Mouse (Mus musculus): Measurements from ENCODE around the gene Rccd1. TPM values are rescaled to one million over a fixed set of nuclear protein-coding genes. Genes with fewer than 3 reads are reported as not detected.

Gene Rccd1
- polyA plus RNA-seq, 1 experiment from 2014 or later, result 10.2 TPM

GRCm38 (mm10) chr7:80269751-80270255, 54.5 kb downstream of the Rccd1 start:
- Histone ChIP-seq H3K27ac (peak overlapping the region; percentile 66; the same call in 1 of the 2 replicates), H3K4me1 (peaks cover 23% of the 10 kb centered on the region), H3K9me3 (no peaks in the 10 kb centered on the region), H3K27me3 (no peaks in the 10 kb centered on the region), H3K4me3 (peak overlapping the region; percentile 90), H3K36me3 (peaks cover 31% of the 10 kb centered on the region), H3K9ac (peak overlapping the region; percentile 76), H3K4me2 (peak overlapping the region; percentile 92)
- peak; percentile 58 for ATAC-seq (ENCODE audit: borderline replicate concordance, extremely low read depth, low FRiP score, low TSS enrichment)
- WGBS, result 2% methylated on average over 23 of the region's 23 CpGs

GRCm38 (mm10) chr7:80268897-80269750, 55.1 kb downstream of the Rccd1 start, which contains the start of gene Vps33b:
Gene Vps33b (plus strand): TSS chr7:80269649.
- H3K9me3 ChIP-seq, result no peaks in the 10 kb centered on the region
- no peaks in the 10 kb centered on the region for H3K27me3 ChIP-seq
- WGBS, result 3% methylated on average over 21 of the region's 21 CpGs
- peak within 1 kb of the TSS; percentile 66 for H3K27ac ChIP-seq
- H3K36me3 ChIP-seq, result peaks cover 31% of the 10 kb centered on the region
- peaks cover 23% of the 10 kb centered on the region for H3K4me1 ChIP-seq
- peak within 1 kb of the TSS; percentile 76 for H3K9ac ChIP-seq
- H3K4me3 ChIP-seq, result peak within 1 kb of the TSS; percentile 90
- peak; percentile 92 for ATAC-seq (ENCODE audit: borderline replicate concordance, extremely low read depth, low FRiP score, low TSS enrichment)
- H3K4me2 ChIP-seq, result peak within 1 kb of the TSS; percentile 92

DNA sequence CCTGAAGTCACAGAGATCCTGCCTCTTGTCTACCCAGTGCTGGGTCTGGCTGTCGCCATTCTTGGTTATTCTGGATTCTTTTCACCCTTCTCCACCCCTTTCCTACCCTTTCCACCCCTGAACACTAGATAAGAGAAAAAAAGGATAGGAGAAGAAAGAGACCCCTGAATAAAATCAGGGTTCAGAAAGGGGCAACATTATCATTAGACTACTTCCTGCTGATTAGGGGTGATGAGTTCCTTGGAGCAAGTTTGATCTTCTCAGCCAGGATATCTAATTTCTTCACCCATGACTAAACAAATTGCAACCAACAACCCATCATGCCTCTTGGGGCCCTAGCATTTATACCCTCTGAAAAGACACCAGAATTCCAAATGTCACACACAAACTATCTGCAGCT, 56.5 kb downstream of the Rccd1 start:
- Histone ChIP-seq H3K27ac (no peak overlapping the region), H3K9ac (no peak overlapping the region), H3K4me1 (peaks cover 23% of the 10 kb centered on the region), H3K9me3 (no peaks in the 10 kb centered on the region), H3K36me3 (peaks cover 36% of the 10 kb centered on the region), H3K4me2 (no peak overlapping the region), H3K27me3 (no peaks in the 10 kb centered on the region), H3K4me3 (no peak overlapping the region)
- WGBS, result 73% methylated on average over 1 of the region's 1 CpGs
- ATAC-seq (ENCODE audit: borderline replicate concordance, extremely low read depth, low FRiP score, low TSS enrichment), result no peak

GRCm38 (mm10) chr7:80264606-80265005, 59.6 kb downstream of the Rccd1 start:
- Histone ChIP-seq H3K4me3 (no peak overlapping the region), H3K4me2 (no peak overlapping the region), H3K9me3 (no peaks in the 10 kb centered on the region), H3K9ac (no peak overlapping the region), H3K4me1 (peaks cover 22% of the 10 kb centered on the region), H3K36me3 (peaks cover 36% of the 10 kb centered on the region), H3K27me3 (peaks cover 1% of the 10 kb centered on the region; the same call in 1 of the 2 replicates), H3K27ac (no peak overlapping the region)
- no peak for ATAC-seq (ENCODE audit: borderline replicate concordance, extremely low read depth, low FRiP score, low TSS enrichment)
- WGBS, result 84% methylated on average over 12 of the region's 12 CpGs

DNA sequence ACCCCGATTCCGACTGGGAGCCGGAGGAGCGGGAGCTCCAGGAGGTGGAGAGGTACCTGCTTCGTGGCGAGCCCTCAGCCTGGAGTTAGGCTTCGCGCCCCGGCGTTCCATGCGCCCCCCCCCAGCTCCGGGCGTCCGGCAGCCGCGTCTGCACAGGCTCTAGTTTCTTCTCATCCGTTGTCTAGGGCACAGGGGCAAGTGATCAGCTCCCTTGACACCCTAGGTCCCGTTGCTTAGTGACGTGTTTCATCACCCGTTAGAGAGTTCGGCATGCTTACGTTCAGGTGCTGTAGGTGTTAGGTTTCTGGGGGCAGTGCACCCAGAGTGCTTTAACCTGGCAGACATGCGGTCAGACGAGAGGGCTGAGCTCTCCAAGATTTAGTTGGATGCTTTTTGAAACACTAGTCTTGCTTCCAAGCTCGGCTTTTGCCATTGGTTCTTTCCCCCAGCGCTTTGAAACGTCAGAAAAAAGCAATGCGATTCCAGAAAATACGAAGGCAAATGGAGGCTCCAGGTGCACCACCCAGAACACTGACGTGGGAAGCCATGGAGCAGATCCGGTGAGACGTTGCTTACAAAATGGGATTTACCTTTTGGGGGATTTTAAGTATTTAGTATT, 62.8 kb downstream of the Rccd1 start:
- Histone ChIP-seq H3K9ac (peak overlapping the region; percentile 71), H3K27me3 (peaks cover 5% of the 10 kb centered on the region; the same call in 1 of the 2 replicates), H3K4me1 (peaks cover 14% of the 10 kb centered on the region), H3K4me3 (peak overlapping the region; percentile 63), H3K36me3 (peaks cover 31% of the 10 kb centered on the region), H3K9me3 (no peaks in the 10 kb centered on the region), H3K4me2 (peak overlapping the region; percentile 83), H3K27ac (peak overlapping the region; percentile 72)
- 1% methylated on average over 31 of the region's 32 CpGs for WGBS
- ATAC-seq (ENCODE audit: borderline replicate concordance, extremely low read depth, low FRiP score, low TSS enrichment), result peak; percentile 51; the same call in 1 of the 2 replicates

DNA sequence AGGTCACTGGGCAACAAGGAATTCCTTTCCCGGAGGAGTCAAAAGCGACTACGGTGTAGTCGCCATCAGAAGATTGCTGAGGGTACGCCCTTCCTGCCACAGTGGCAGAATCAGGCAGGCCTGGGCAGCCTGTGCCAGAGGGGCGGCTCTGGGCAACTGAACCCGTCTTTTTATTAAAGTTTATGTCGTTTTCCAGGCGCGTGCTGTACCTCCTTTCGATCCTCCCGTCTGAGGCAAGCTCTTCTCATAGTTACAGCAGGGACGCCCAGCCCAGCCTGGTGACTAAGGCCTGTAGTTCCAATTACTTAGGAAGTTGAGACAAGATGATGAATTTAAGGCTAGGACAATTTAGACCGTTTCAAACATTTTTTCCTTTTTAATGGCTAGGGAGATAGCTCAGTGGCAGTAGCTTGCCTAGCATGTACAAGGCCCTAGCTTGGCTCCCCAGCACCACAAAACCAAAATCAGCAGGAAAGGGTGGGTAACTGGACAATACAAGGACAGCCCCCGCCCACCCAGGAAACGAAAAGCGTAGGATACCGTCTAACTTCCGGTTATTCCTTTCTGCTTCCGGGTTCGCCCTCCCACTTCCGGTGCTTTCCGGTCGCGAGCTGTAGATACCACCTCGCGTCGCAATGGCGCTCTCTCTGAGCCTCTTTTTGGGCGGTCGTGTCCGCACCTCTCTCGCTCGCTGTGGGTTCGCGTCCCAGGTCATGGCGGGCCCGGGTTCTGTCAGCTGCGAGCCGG, 63.5 kb downstream of the Rccd1 start, which contains the start of gene Ngrn:
Ngrn (plus strand) TSS at position 591 of the 747 bp plus-strand sequence.
- Histone ChIP-seq H3K9ac (peak within 1 kb of the TSS; percentile 71), H3K4me2 (peak within 1 kb of the TSS; percentile 83), H3K27ac (peak within 1 kb of the TSS; percentile 72), H3K4me1 (peaks cover 14% of the 10 kb centered on the region), H3K4me3 (peak within 1 kb of the TSS; percentile 63), H3K9me3 (no peaks in the 10 kb centered on the region), H3K27me3 (peaks cover 5% of the 10 kb centered on the region; the same call in 1 of the 2 replicates), H3K36me3 (peaks cover 25% of the 10 kb centered on the region)
- 22% methylated on average over 40 of the region's 40 CpGs for whole genome bisulfite sequencing
- ATAC-seq (ENCODE audit: borderline replicate concordance, extremely low read depth, low FRiP score, low TSS enrichment), result peak; percentile 87; the same call in 1 of the 2 replicates

- no peak overlapping the region for H3K9ac ChIP-seq
- H3K27ac ChIP-seq, result no peak overlapping the region
- no peak overlapping the region for H3K4me2 ChIP-seq
- H3K4me3 ChIP-seq, result no peak overlapping the region
- no peaks in the 10 kb centered on the region for H3K9me3 ChIP-seq
- H3K27me3 ChIP-seq, result peaks cover 5% of the 10 kb centered on the region; the same call in 1 of the 2 replicates
- 65% methylated on average over 2 of the region's 2 CpGs for WGBS
- peaks cover 14% of the 10 kb centered on the region for H3K4me1 ChIP-seq
- ATAC-seq (ENCODE audit: borderline replicate concordance, extremely low read depth, low FRiP score, low TSS enrichment), result no peak
- H3K36me3 ChIP-seq, result no peaks in the 10 kb centered on the region
Measured at GRCm38 (mm10) chr7:80257706-80258105, 66.5 kb downstream of the Rccd1 start.

DNA sequence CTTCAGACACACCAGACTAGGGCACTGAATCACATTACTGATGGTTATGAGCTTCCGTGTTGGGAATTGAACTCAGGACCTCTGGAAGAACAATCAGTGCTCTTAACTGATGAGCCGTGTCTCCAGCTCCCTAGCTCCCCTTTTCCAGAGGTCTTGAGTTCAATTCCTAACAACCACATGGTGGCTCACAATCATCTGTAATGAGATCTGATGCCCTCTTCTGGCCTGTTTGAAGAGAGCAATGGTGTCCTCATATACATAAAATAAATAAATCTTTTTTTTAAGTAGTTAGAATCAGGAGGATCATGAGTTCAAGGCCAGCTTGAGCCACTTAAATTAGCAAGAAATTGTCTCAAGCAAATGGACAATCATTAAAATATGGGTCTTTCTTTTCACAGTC, 68.3 kb downstream of the Rccd1 start:
- H3K9me3 ChIP-seq, result no peaks in the 10 kb centered on the region
- peaks cover 7% of the 10 kb centered on the region for H3K4me1 ChIP-seq
- H3K9ac ChIP-seq, result no peak overlapping the region
- 67% methylated on average over 2 of the region's 2 CpGs for WGBS
- no peaks in the 10 kb centered on the region for H3K36me3 ChIP-seq
- no peak overlapping the region for H3K27ac ChIP-seq
- H3K27me3 ChIP-seq, result peaks cover 5% of the 10 kb centered on the region; the same call in 1 of the 2 replicates
- no peak for ATAC-seq (ENCODE audit: borderline replicate concordance, extremely low read depth, low FRiP score, low TSS enrichment)
- no peak overlapping the region for H3K4me3 ChIP-seq
- no peak overlapping the region for H3K4me2 ChIP-seq

- Histone ChIP-seq H3K27me3 (no peaks in the 10 kb centered on the region), H3K36me3 (no peaks in the 10 kb centered on the region), H3K4me2 (no peak overlapping the region), H3K9me3 (no peaks in the 10 kb centered on the region), H3K4me1 (no peaks in the 10 kb centered on the region), H3K27ac (no peak overlapping the region), H3K4me3 (no peak overlapping the region), H3K9ac (no peak overlapping the region)
- 83% methylated on average over 11 of the region's 11 CpGs for WGBS
- ATAC-seq (ENCODE audit: borderline replicate concordance, extremely low read depth, low FRiP score, low TSS enrichment), result no peak
Measured at GRCm38 (mm10) chr7:80252886-80253285, 71.4 kb downstream of the Rccd1 start.

- no peak overlapping the region for H3K4me3 ChIP-seq
- ATAC-seq (ENCODE audit: borderline replicate concordance, extremely low read depth, low FRiP score, low TSS enrichment), result no peak
- WGBS, result 81% methylated on average over 7 of the region's 7 CpGs
- H3K9ac ChIP-seq, result no peak overlapping the region
- no peaks in the 10 kb centered on the region for H3K27me3 ChIP-seq
- no peaks in the 10 kb centered on the region for H3K9me3 ChIP-seq
- no peaks in the 10 kb centered on the region for H3K36me3 ChIP-seq
- no peaks in the 10 kb centered on the region for H3K4me1 ChIP-seq
- H3K4me2 ChIP-seq, result no peak overlapping the region
- H3K27ac ChIP-seq, result no peak overlapping the region
Measured at GRCm38 (mm10) chr7:80252437-80252836, 71.8 kb downstream of the Rccd1 start.

DNA sequence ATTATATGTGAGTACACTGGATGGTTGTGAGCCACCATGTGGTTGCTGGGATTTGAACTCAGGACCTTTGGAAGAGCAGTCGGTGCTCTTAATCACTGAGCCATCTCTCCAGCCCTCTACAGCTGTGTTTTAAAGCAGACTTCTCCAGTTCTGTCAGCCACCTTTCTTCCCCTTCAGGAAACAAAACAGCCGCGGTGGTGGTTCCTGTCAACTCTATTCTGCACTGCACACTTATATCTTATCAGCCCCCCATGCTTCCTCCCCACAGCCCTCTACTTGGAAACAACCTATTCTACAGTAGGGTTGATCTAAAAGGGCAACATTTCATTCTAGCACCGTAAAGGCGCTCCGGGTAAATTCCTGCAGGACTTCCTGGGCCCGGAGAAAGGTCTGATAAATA, 77.4 kb downstream of the Rccd1 start:
- Histone ChIP-seq H3K4me1 (0 out of 2 replicates have a peak, but pooled peaks cover 3% of the 10 kb centered on the region), H3K9me3 (no peaks in the 10 kb centered on the region), H3K27me3 (no peaks in the 10 kb centered on the region), H3K27ac (no peak overlapping the region), H3K9ac (no peak overlapping the region), H3K36me3 (no peaks in the 10 kb centered on the region), H3K4me3 (peak overlapping the region; percentile 60), H3K4me2 (peak overlapping the region; percentile 79)
- ATAC-seq (ENCODE audit: borderline replicate concordance, extremely low read depth, low FRiP score, low TSS enrichment), result no peak
- 38% methylated on average over 7 of the region's 7 CpGs for WGBS
